Mouse (Mus musculus): ENCODE results near the gene Ldlrad3. TPM values are rescaled to one million over a fixed set of nuclear protein-coding genes. Genes with fewer than 3 reads are reported as not detected.

Gene Ldlrad3
- total and polyA plus RNA-seq, 3 experiments, result 3.5 to 6.1 TPM; not detected in 1

DNA sequence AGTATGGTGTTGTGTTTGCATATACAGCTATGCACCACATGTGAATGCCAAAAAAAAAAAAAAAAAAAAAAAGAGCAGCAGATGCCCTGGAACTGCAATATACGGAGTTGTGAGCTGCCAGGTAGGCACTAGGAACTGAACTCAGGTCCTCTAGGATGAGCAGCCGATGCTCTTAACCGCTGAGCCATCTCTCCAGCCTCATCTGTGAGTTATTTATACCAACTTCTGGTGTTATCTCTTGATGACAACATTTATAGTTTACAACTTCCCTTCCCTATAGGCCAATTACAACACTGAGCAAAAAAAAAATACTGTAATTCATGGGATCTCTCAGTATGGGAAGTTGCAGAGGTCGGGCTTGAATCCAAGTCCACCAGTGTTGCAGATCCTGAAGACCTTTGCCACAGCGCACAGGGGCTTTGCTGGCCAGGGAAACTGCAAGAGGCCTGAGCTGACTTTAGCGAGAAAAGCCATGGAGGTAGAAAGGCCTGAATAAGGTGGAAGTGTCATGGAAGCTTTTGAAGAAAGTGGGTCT is 204.2 kb downstream of the Ldlrad3 start:
- Histone ChIP-seq H3K4me3 (ENCODE audit: control insufficient read depth in 1 of 2, insufficient read depth in 1 of 2, low read depth in 2 of 2, low read length in 2 of 2) (no peak overlapping the region), H3K79me2 (ENCODE audit: control insufficient read depth, insufficient read depth, low read length, poor library complexity) (no peaks in the 10 kb centered on the region), H3K9ac (ENCODE audit: control insufficient read depth, low read depth, low read length, poor library complexity, severe bottlenecking) (no peak overlapping the region), H3K36me3 (ENCODE audit: control insufficient read depth in 1 of 2, insufficient read depth in 2 of 2, low read length in 2 of 2) (no peaks in the 10 kb centered on the region), H3K27me3 (ENCODE audit: control insufficient read depth in 1 of 2, insufficient read depth in 2 of 2, low read length in 2 of 2) (no peaks in the 10 kb centered on the region), H3K27ac (ENCODE audit: control insufficient read depth, low read depth, low read length) (no peak overlapping the region), H3K9me3 (replicated peaks; ENCODE audit: insufficient read depth, low read length) (no peaks in the 10 kb centered on the region), H3K4me1 (ENCODE audit: control insufficient read depth in 1 of 2, insufficient read depth in 2 of 2, low read length in 2 of 2) (no peaks in the 10 kb centered on the region)
- DNase-seq (ENCODE audit: low read depth, low spot score), result peak; percentile 6
- TF ChIP-seq CHD1 (IDR thresholded peaks at IDR 0.05; ENCODE audit: low read depth, low read length) (no peak), TBP (IDR thresholded peaks at IDR 0.05; ENCODE audit: low read depth, low read length) (peak; percentile 91)

DNA sequence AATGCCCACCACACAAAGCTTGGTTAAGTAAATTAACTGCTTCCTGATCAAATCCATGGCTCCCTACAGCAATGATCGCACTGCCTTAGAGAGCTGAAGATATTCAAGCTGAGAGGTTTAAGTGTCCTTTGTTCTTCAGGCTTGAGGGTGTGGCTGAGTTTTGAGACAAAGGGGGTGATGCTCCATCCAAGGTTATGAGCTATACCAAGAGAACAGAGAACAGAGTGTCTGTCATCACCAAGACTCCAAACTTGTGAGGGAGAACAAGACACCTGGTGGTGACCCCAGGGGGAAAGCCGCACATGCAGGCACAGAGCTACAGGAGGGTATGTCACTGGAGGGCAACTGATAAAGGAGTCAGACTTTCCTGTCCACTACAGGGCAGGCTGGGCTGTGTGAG is 205.0 kb downstream of the Ldlrad3 start:
- Histone ChIP-seq H3K4me3 (ENCODE audit: control insufficient read depth in 1 of 2, insufficient read depth in 1 of 2, low read depth in 2 of 2, low read length in 2 of 2) (no peak overlapping the region), H3K36me3 (ENCODE audit: control insufficient read depth in 1 of 2, insufficient read depth in 2 of 2, low read length in 2 of 2) (no peaks in the 10 kb centered on the region), H3K9me3 (replicated peaks; ENCODE audit: insufficient read depth, low read length) (no peaks in the 10 kb centered on the region), H3K4me1 (ENCODE audit: control insufficient read depth in 1 of 2, insufficient read depth in 2 of 2, low read length in 2 of 2) (no peaks in the 10 kb centered on the region), H3K9ac (ENCODE audit: control insufficient read depth, low read depth, low read length, poor library complexity, severe bottlenecking) (no peak overlapping the region), H3K79me2 (ENCODE audit: control insufficient read depth, insufficient read depth, low read length, poor library complexity) (no peaks in the 10 kb centered on the region), H3K27me3 (ENCODE audit: control insufficient read depth in 1 of 2, insufficient read depth in 2 of 2, low read length in 2 of 2) (no peaks in the 10 kb centered on the region), H3K27ac (ENCODE audit: control insufficient read depth, low read depth, low read length) (no peak overlapping the region)
- TF ChIP-seq ETS1 (IDR thresholded peaks at IDR 0.05; ENCODE audit: low read depth, low read length) (no peak), CHD1 (IDR thresholded peaks at IDR 0.05; ENCODE audit: low read depth, low read length) (no peak), GATA1 (IDR thresholded peaks at IDR 0.05; ENCODE audit: low read depth, low read length) (no peak), MAFK (IDR thresholded peaks at IDR 0.05; ENCODE audit: borderline replicate concordance, low read depth, low read length) (no peak), ELF1 (IDR thresholded peaks at IDR 0.05; ENCODE audit: low read depth, low read length) (no peak), MYB (IDR thresholded peaks at IDR 0.05; ENCODE audit: low read depth, low read length) (no peak), HCFC1 (IDR thresholded peaks at IDR 0.05; ENCODE audit: low read depth, low read length) (no peak), CTCF (IDR thresholded peaks at IDR 0.05 in 2 of 3, conservative IDR thresholded peaks at IDR 0.05 in 1 of 3; ENCODE audit: control insufficient read depth in 1 of 3, insufficient read depth in 1 of 3, low read depth in 2 of 3, low read length in 3 of 3, poor library complexity in 1 of 3, severe bottlenecking in 1 of 3) (no peak), CHD2 (IDR thresholded peaks at IDR 0.05; ENCODE audit: low read length) (no peak), ZC3H11A (IDR thresholded peaks at IDR 0.05; ENCODE audit: low read depth, low read length) (no peak)
- DNase-seq (ENCODE audit: low read depth, low spot score), result no peak

DNA sequence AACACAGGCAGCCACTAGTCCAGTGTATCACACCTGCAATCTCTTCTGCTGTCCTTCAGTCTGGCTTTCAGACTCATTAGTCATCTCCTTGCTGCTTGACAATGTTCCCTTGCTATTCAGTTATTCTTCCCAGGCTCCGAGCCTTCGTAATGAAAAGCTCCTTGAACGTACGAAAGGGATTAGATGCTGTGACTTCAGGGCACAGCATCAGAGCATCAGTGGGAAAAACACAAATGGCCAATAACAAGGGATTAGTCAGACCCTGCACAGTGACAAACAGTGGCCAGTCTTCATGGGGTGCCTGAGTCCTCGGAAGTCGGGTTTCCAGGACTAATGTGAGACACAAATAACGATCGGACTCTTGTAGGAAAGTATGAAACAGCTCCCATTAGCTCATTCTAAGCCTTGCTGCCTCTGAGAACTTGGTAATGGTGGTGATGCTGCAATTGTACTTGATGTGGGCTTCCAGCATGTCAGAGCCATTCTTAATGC is 205.7 kb downstream of the Ldlrad3 start:
- Histone ChIP-seq H3K27ac (ENCODE audit: control insufficient read depth, low read depth, low read length) (no peak overlapping the region), H3K27me3 (ENCODE audit: control insufficient read depth in 1 of 2, insufficient read depth in 2 of 2, low read length in 2 of 2) (no peaks in the 10 kb centered on the region), H3K4me1 (ENCODE audit: control insufficient read depth in 1 of 2, insufficient read depth in 2 of 2, low read length in 2 of 2) (no peaks in the 10 kb centered on the region), H3K9me3 (replicated peaks; ENCODE audit: insufficient read depth, low read length) (no peaks in the 10 kb centered on the region), H3K9ac (ENCODE audit: control insufficient read depth, low read depth, low read length, poor library complexity, severe bottlenecking) (no peak overlapping the region), H3K79me2 (ENCODE audit: control insufficient read depth, insufficient read depth, low read length, poor library complexity) (no peaks in the 10 kb centered on the region), H3K36me3 (ENCODE audit: control insufficient read depth in 1 of 2, insufficient read depth in 2 of 2, low read length in 2 of 2) (no peaks in the 10 kb centered on the region), H3K4me3 (ENCODE audit: control insufficient read depth in 1 of 2, insufficient read depth in 1 of 2, low read depth in 2 of 2, low read length in 2 of 2) (no peak overlapping the region)
- no peak for TF ChIP-seq MYC (IDR thresholded peaks at IDR 0.05; ENCODE audit: low read depth, low read length)
- TF ChIP-seq EP300 (IDR thresholded peaks at IDR 0.05; ENCODE audit: low read depth in 1 of 2, low read length in 2 of 2), result no peak
- TF ChIP-seq CHD1 (IDR thresholded peaks at IDR 0.05; ENCODE audit: low read depth, low read length), result no peak
- TF ChIP-seq POLR2AphosphoS2 (IDR thresholded peaks at IDR 0.05; ENCODE audit: low read length), result no peak
- TF ChIP-seq E2F4 (IDR thresholded peaks at IDR 0.05; ENCODE audit: borderline replicate concordance, low read depth, low read length), result no peak
- TF ChIP-seq ETS1 (IDR thresholded peaks at IDR 0.05; ENCODE audit: low read depth, low read length), result no peak
- TF ChIP-seq SIN3A (IDR thresholded peaks at IDR 0.05; ENCODE audit: low read length), result no peak
- no peak for TF ChIP-seq RCOR1 (IDR thresholded peaks at IDR 0.05; ENCODE audit: low read depth, low read length)
- no peak for TF ChIP-seq NELFE (IDR thresholded peaks at IDR 0.05; ENCODE audit: low read depth, low read length)
- TF ChIP-seq USF1 (IDR thresholded peaks at IDR 0.05; ENCODE audit: low read depth, low read length), result no peak
- TF ChIP-seq UBTF (IDR thresholded peaks at IDR 0.05; ENCODE audit: borderline replicate concordance, insufficient read depth, low read depth, low read length), result no peak
- TF ChIP-seq POLR2A (IDR thresholded peaks at IDR 0.05; ENCODE audit: control insufficient read depth in 1 of 2, insufficient read depth in 1 of 2, low read depth in 1 of 2, low read length in 2 of 2, poor library complexity in 1 of 2), result no peak
- TF ChIP-seq TCF12 (IDR thresholded peaks at IDR 0.05; ENCODE audit: low read depth, low read length), result no peak
- TF ChIP-seq MAFK (IDR thresholded peaks at IDR 0.05; ENCODE audit: borderline replicate concordance, low read depth, low read length), result no peak
- DNase-seq (ENCODE audit: low read depth, low spot score), result no peak
